In the genomic region with DNA sequence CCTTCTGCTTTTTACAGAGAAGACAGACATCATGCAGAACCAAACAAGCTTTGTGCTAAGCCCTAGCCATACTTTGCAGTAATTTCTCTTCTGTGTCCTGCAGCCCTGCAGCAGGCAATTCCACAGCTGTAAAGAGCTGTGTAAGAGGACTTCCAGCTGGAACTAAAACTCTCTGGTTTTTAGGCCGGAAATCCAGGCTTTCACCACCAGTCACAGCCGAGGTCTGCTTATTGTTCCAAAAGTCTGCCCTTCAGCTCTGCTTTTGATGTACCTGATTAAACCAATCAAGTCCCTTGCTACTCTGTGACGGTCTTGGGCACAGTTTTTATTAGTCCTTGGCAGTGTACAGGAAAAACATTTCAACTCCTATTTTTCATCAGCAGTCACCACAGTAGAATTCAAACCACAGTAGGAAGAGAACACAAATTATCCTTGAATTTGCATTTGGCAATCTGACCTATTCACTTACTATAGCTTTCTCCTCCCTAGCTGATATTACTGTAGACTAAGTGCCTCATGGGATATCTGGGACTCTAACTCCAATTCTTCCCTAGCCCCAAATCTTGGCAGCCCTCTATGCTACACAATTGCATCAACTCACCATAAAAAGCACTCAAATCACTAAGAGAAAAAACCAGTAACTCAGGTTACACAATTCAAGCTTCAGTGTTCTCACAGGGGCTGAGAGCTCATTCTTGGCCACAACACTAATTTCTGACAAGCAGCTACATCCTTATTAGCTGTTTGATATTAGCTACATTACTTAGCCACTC, we compare ENCODE assay signal across 11 mouse cellular contexts. TPM values are rescaled to one million over a fixed set of nuclear protein-coding genes. Genes with fewer than 3 reads are reported as not detected.
DNase-seq lines count a peak whose midpoint lies in the region; ATAC-seq and TF ChIP-seq lines count a peak whose summit lies in the region.
"Had no signal": no experiment of that assay in that cellular context is flagged by ENCODE, and none has a peak within 500 bp of the region (broad histone marks: within the 10 kb centered on the region; RNA-seq: fewer than 3 reads in every experiment).

No protein-coding gene starts in this region.

- H3K36me3 ChIP-seq in midbrain, embryonic 13.5 days: no peaks in the 10 kb centered on the region
- no peaks in the 10 kb centered on the region for H3K36me3 ChIP-seq in midbrain, embryonic 11.5 days (ENCODE audit: control insufficient read depth, insufficient read depth, low read length)
- no peaks in the 10 kb centered on the region for H3K36me3 ChIP-seq in stomach, embryonic 14.5 days (ENCODE audit: control insufficient read depth, insufficient read depth, low read length)
- H3K36me3 ChIP-seq: neural tube, embryonic 12.5 days had no signal

- H3K4me3 ChIP-seq in midbrain, embryonic 13.5 days (replicated peaks): no peak overlapping the region
- H3K4me3 ChIP-seq in midbrain, embryonic 11.5 days (ENCODE audit: low read depth, low read length): no peak overlapping the region
- no peak overlapping the region for H3K4me3 ChIP-seq in embryonic fibroblast, embryonic 13.5 days (ENCODE audit: insufficient read depth, low read length)
- H3K4me3 ChIP-seq in stomach, embryonic 14.5 days (ENCODE audit: low read depth, low read length): no peak overlapping the region
- H3K4me3 ChIP-seq: neural tube, embryonic 12.5 days had no signal

- no peak for TF ChIP-seq POLR2A in embryonic fibroblast, embryonic 13.5 days (IDR thresholded peaks at IDR 0.05; ENCODE audit: low read depth, low read length)

- no peak for ATAC-seq in midbrain, embryonic 13.5 days
- ATAC-seq in midbrain, embryonic 11.5 days (ENCODE audit: low FRiP score): no peak
- ATAC-seq in stomach, embryonic 14.5 days (ENCODE audit: insufficient number of reproducible peaks, insufficient read depth, low FRiP score, low read depth): peak; percentile 66; the same call in 1 of the 2 replicates
- no peak for ATAC-seq in inflammation-experienced regulatory T-cells, adult 6 months
- ATAC-seq: forebrain, embryonic 13.5 days; Patski had no signal

- DNase-seq in midbrain, embryonic 11.5 days (ENCODE audit: low spot score, missing footprints): no peak
- DNase-seq in kidney, postnatal 36 days: peak; percentile 39
- no peak for DNase-seq in left cerebral cortex, adult 8-10 months (ENCODE audit: low spot score in 2 of 2)
- DNase-seq in T-cell, adult 2 months (ENCODE audit: low spot score): no peak

- 0 out of 2 replicates have a peak overlapping the region, but pooled peaks have one; percentile 9 for H3K27ac ChIP-seq in midbrain, embryonic 13.5 days
- no peak overlapping the region for H3K27ac ChIP-seq in midbrain, embryonic 11.5 days (ENCODE audit: low read depth, low read length)
- H3K27ac ChIP-seq in embryonic fibroblast, embryonic 13.5 days (ENCODE audit: insufficient read depth, low read length): peak overlapping the region; percentile 51
- peak overlapping the region; percentile 88 for H3K27ac ChIP-seq in stomach, embryonic 14.5 days (ENCODE audit: low read length)
- H3K27ac ChIP-seq: neural tube, embryonic 12.5 days had no signal

- H3K4me1 ChIP-seq in midbrain, embryonic 13.5 days (replicated peaks): peaks cover 37% of the 10 kb centered on the region
- peaks cover 15% of the 10 kb centered on the region for H3K4me1 ChIP-seq in midbrain, embryonic 11.5 days (ENCODE audit: control insufficient read depth, insufficient read depth, low read length)
- H3K4me1 ChIP-seq in embryonic fibroblast, embryonic 13.5 days (ENCODE audit: control insufficient read depth, insufficient read depth, low read length): peaks cover 2% of the 10 kb centered on the region; the same call in 1 of the 2 replicates
- peaks cover 53% of the 10 kb centered on the region for H3K4me1 ChIP-seq in stomach, embryonic 14.5 days (ENCODE audit: control insufficient read depth, insufficient read depth, low read length)

- TF ChIP-seq CTCF in embryonic fibroblast, embryonic 13.5 days (IDR thresholded peaks at IDR 0.05; ENCODE audit: borderline replicate concordance, insufficient read depth, low read length): no peak

- H3K4me2 ChIP-seq in midbrain, embryonic 13.5 days (replicated peaks): no peak overlapping the region
- no peak overlapping the region for H3K4me2 ChIP-seq in midbrain, embryonic 11.5 days
- 0 out of 2 replicates have a peak overlapping the region, but pooled peaks have one; percentile 16 for H3K4me2 ChIP-seq in stomach, embryonic 14.5 days (replicated peaks; ENCODE audit: low read depth, low read length)

- WGBS in midbrain, embryonic 13.5 days: 31% methylated on average over 3 of the region's 3 CpGs
- WGBS in midbrain, embryonic 11.5 days: 34% methylated on average over 3 of the region's 3 CpGs
- 12% methylated on average over 3 of the region's 3 CpGs for WGBS in stomach, embryonic 14.5 days

- no peaks in the 10 kb centered on the region for H3K27me3 ChIP-seq in midbrain, embryonic 13.5 days
- H3K27me3 ChIP-seq in midbrain, embryonic 11.5 days (ENCODE audit: control insufficient read depth, insufficient read depth, low read length): no peaks in the 10 kb centered on the region
- no peaks in the 10 kb centered on the region for H3K27me3 ChIP-seq in stomach, embryonic 14.5 days (ENCODE audit: control insufficient read depth, insufficient read depth, low read length)
- H3K27me3 ChIP-seq: forebrain, embryonic 13.5 days; neural tube, embryonic 12.5 days; Patski had no signal

- no peaks in the 10 kb centered on the region for H3K9me3 ChIP-seq in midbrain, embryonic 13.5 days
- H3K9me3 ChIP-seq in midbrain, embryonic 11.5 days (ENCODE audit: control insufficient read depth, low read length): no peaks in the 10 kb centered on the region
- no peaks in the 10 kb centered on the region for H3K9me3 ChIP-seq in stomach, embryonic 14.5 days (ENCODE audit: control insufficient read depth, low read depth, low read length)
- H3K9me3 ChIP-seq: forebrain, embryonic 13.5 days; neural tube, embryonic 12.5 days had no signal

- H3K9ac ChIP-seq in midbrain, embryonic 13.5 days (replicated peaks): no peak overlapping the region
- no peak overlapping the region for H3K9ac ChIP-seq in midbrain, embryonic 11.5 days (ENCODE audit: low read length)
- 0 out of 2 replicates have a peak overlapping the region, but pooled peaks have one; percentile 3 for H3K9ac ChIP-seq in stomach, embryonic 14.5 days (replicated peaks; ENCODE audit: low read depth, low read length)
- H3K9ac ChIP-seq: forebrain, embryonic 13.5 days; neural tube, embryonic 12.5 days had no signal

RNA-seq across cellular contexts. Expression of a gene that starts 14.2 kb away (rescaled TPM):
- polyA plus RNA-seq in midbrain, embryonic 13.5 days (2015; fragmentation: Nextera tagmentation; extraction: Ambion mirVana): 87.1 and 88.8 TPM in 2 replicates
- 117 and 118 TPM in 2 replicates for polyA plus RNA-seq in midbrain, embryonic 11.5 days (2014; fragmentation: Nextera tagmentation; extraction: Ambion mirVana)
- polyA plus RNA-seq in embryonic fibroblast, embryonic 13.5 days (2011; ENCODE audit: insufficient read length, low read depth, missing spikeins): 30.4 and 36.4 TPM in 2 replicates
- polyA plus RNA-seq in stomach, embryonic 14.5 days (2014; fragmentation: Nextera tagmentation; extraction: Ambion mirVana): 102 and 108 TPM in 2 replicates
- polyA plus RNA-seq in inflammation-experienced regulatory T-cells, adult 6 months (2017; shearing (Covaris generic)): 10 to 100 TPM; 56.4 to 70.1 (median 67.4) TPM
- 10 to 100 TPM; 42.4 to 48.9 (median 47.9) TPM for total RNA-seq in left cerebral cortex, adult 8-10 months (2022)

RNA-seq across cellular contexts. Expression of a gene that starts 37.4 kb away (rescaled TPM):
- 9.8 and 11.0 TPM in 2 replicates for polyA plus RNA-seq in midbrain, embryonic 13.5 days (2015; fragmentation: Nextera tagmentation; extraction: Ambion mirVana)
- 3.4 and 3.5 TPM in 2 replicates for polyA plus RNA-seq in midbrain, embryonic 11.5 days (2014; fragmentation: Nextera tagmentation; extraction: Ambion mirVana)
- not detected in 2 replicates for polyA plus RNA-seq in embryonic fibroblast, embryonic 13.5 days (2011; ENCODE audit: insufficient read length, low read depth, missing spikeins)
- 0.88 and 1.7 TPM in 2 replicates for polyA plus RNA-seq in stomach, embryonic 14.5 days (2014; fragmentation: Nextera tagmentation; extraction: Ambion mirVana)
- 1 to 10 TPM in 2 of 3 experiments, under 1 TPM in 1; 0.58 to 1.1 (median 1.0) TPM for polyA plus RNA-seq in inflammation-experienced regulatory T-cells, adult 6 months (2017; shearing (Covaris generic))
- total RNA-seq in left cerebral cortex, adult 8-10 months (2022): 100 to 1,000 TPM; 137 to 160 (median 147) TPM
- polyA plus RNA-seq: Patski had no signal

Comparison
In these comparisons a context has a peak if more than half of its experiments do, and no peak if none do; other contexts are left out.
1. DNase-seq: peak in kidney, postnatal 36 days (2 of 2); none in midbrain, embryonic 11.5 days (single experiment), left cerebral cortex, adult 8-10 months (0 of 2) and T-cell, adult 2 months (single experiment).